Mouse (Mus musculus): ENCODE results near the gene Lrrd1.
"Not testable (repeated sequence)": the region's sequence is repeated elsewhere in the genome, so short reads cannot be mapped to it uniquely, and the experiment has no call there.

- not testable (repeated sequence) for TF ChIP-seq CTCF (IDR thresholded peaks at IDR 0.05; ENCODE audit: borderline replicate concordance, insufficient read depth, low read depth, low read length); POLR2A (IDR thresholded peaks at IDR 0.05; ENCODE audit: borderline replicate concordance, insufficient read depth, low read length)
These were observed 48.7 kb downstream of the Lrrd1 start, which contains the start of gene Mterf1a for GRCm38 (mm10) chr5:3893459-3894293.
